Mouse (Mus musculus) lung, postnatal 14 days (tissue): Measurements from ENCODE around the gene Timm13.

Experiments used
- DNase-seq: peaks from one replicate; pipeline ENCODE4 v3.0.0; 2021

Timm13 gene

GRCm38 (mm10) chr10:80900318-80901247 is at the start of gene Timm13:
Gene Timm13 (minus strand): TSS chr10:80900969.
- peak; percentile 96 for DNase-seq

- DNase-seq = no peak
Measured at GRCm38 (mm10) chr10:80950314-80950713, 49.5 kb upstream of the Timm13 start.

GRCm38 (mm10) chr10:80949081-80949480 is 48.3 kb upstream of the Timm13 start:
- no peak for DNase-seq

- no peak for DNase-seq
Measured at GRCm38 (mm10) chr10:80948570-80948969, 47.8 kb upstream of the Timm13 start.

- no peak for DNase-seq
Measured at GRCm38 (mm10) chr10:80947802-80948201, 47.0 kb upstream of the Timm13 start.

- no peak for DNase-seq
Measured at GRCm38 (mm10) chr10:80946684-80947437, 46.1 kb upstream of the Timm13 start.

GRCm38 (mm10) chr10:80944231-80944630 is 43.5 kb upstream of the Timm13 start:
- no peak for DNase-seq

- no peak for DNase-seq
Measured at GRCm38 (mm10) chr10:80943701-80944100, 42.9 kb upstream of the Timm13 start.

- no peak for DNase-seq
Measured at GRCm38 (mm10) chr10:80942919-80943318, 42.1 kb upstream of the Timm13 start.

- no peak for DNase-seq
Measured at GRCm38 (mm10) chr10:80940988-80941347, 40.2 kb upstream of the Timm13 start.

- peak; percentile 67 for DNase-seq
Measured at GRCm38 (mm10) chr10:80940320-80940987, 39.7 kb upstream of the Timm13 start.

GRCm38 (mm10) chr10:80939671-80940070 is 38.9 kb upstream of the Timm13 start:
- DNase-seq = peak; percentile 88

GRCm38 (mm10) chr10:80938831-80939550 is 38.2 kb upstream of the Timm13 start:
- DNase-seq = no peak

- DNase-seq = peak; percentile 89
Measured at GRCm38 (mm10) chr10:80937646-80938045, 36.9 kb upstream of the Timm13 start.

GRCm38 (mm10) chr10:80936810-80937164 is 36.0 kb upstream of the Timm13 start:
- no peak for DNase-seq

GRCm38 (mm10) chr10:80936135-80936809 is 35.5 kb upstream of the Timm13 start:
- DNase-seq = peak; percentile 82

GRCm38 (mm10) chr10:80935698-80936097 is 34.9 kb upstream of the Timm13 start:
- no peak for DNase-seq

GRCm38 (mm10) chr10:80935241-80935640 is 34.5 kb upstream of the Timm13 start:
- DNase-seq = no peak

GRCm38 (mm10) chr10:80934136-80934985 is 33.6 kb upstream of the Timm13 start:
- DNase-seq = no peak

GRCm38 (mm10) chr10:80933421-80933979 is 32.7 kb upstream of the Timm13 start:
- DNase-seq = no peak
